Mouse (Mus musculus): ENCODE data around the gene Myo10.

Myo10 gene

DNA sequence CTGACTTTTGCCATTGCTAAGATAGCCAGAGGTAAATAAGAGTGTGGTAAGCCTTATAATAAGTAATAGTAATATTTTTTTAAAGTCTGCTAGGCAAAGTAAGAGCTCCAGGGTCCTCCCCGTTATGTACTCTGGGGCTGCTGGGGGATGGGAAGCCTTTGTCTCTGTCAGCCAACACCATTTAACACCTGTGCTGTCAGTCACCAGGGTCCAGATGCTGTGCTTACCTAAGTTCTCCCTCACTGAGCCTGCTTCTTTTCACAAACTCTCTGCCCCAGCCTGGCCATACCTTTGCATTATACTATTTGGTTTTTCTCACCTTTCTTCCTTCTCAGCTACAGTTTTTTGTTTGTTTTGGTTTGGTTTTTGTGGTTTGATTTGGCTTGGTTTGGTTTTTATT lies 175.6 kb downstream of the Myo10 start:
- DNase-seq (ENCODE audit: low spot score in 2 of 2), result no peak

- no peak for DNase-seq (ENCODE audit: low spot score in 2 of 2)
Observed at GRCm38 (mm10) chr15:25801726-25802125, 179.4 kb downstream of the Myo10 start.

- no peak for DNase-seq (ENCODE audit: low spot score in 2 of 2)
Observed at GRCm38 (mm10) chr15:25802194-25802593, 179.9 kb downstream of the Myo10 start.

DNA sequence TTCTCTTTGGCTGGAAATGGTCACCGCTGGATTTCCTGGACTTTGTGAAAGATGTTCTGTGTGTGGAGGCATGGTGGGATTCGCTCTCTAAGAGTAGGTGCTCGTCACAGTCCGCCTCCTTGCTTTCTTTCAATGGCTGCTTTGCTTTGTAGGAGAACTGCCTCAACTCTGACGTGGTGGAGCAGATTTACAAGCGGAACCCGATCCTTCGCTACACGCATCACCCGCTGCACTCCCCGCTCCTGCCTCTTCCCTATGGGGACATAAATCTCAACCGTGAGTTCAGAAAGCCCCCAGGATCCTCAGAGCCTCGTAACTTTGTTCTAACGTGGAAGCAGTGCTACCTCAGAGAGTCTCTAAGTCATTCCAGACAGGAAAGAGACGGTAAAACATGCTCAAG lies 180.8 kb downstream of the Myo10 start:
- no peak for DNase-seq (ENCODE audit: low spot score in 2 of 2)

DNA sequence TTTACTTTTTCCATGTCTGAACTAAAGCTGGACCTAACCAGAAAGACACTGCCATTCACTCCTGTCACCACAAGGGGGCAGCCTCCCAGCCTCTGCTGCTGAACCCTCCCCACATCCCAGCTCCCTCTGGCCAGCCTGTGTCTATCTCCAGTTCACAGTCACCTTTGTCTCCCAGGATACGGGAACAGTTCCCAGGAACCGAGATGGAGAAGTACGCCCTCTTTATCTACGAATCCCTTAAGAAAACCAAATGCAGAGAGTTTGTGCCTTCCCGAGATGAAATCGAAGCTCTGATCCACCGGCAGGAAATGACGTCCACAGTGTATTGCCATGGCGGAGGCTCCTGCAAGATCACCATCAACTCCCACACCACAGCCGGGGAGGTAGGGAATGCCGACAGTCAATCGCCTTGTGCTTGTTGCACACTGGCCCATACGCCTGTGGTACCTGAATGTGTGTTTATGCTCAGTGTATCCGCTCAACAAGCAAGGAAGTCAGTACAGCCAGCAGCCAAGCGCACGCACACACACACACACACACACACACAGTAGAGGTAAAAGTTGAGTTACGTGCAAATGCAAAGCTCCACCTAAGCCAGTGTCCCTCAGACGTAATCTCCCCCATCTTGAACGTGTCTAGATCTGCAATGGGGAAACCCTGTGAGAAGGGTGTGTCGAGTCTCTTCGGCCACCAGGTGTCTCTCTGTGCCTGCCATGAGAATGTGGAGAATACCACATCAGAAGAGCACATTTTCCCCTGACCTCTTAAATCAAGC lies 183.2 kb downstream of the Myo10 start:
- peak; percentile 53 to 62 for DNase-seq (ENCODE audit: low spot score in 2 of 2)

DNA sequence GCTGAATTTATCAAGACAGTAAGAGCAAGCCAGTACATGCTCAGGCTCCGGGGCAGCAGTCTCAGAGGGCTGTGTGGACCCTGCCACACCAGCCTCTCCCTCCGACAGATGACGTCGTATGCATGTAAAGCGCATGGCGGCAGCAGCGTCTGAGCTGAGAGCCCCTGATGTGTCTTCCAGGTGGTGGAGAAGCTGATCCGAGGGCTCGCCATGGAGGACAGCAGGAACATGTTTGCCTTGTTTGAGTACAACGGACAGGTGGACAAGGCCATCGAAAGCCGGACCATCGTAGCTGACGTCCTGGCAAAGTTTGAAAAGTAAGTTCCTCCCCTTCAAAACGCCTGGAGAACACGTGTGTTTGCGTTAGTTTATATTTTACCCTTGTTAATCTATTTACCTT lies 184.0 kb downstream of the Myo10 start:
- DNase-seq (ENCODE audit: low spot score in 2 of 2), result no peak

DNA sequence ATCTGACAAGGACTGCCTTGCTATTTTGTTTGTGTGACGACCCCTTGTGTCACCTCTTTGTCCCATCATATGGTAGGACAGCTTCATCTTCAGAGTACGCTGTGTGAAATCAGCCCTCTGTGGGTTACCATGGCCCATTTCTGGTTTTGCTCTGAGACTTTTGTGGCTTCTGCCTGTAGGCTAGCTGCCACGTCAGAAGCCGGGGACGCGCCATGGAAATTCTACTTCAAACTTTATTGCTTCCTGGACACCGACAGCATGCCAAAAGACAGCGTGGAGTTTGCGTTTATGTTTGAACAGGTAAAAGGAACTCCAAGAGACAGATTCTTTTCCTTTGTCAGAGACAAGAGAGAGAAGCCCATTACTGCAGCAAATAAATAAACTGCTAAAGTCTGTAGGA lies 184.6 kb downstream of the Myo10 start:
- DNase-seq (ENCODE audit: low spot score in 2 of 2), result no peak

DNA sequence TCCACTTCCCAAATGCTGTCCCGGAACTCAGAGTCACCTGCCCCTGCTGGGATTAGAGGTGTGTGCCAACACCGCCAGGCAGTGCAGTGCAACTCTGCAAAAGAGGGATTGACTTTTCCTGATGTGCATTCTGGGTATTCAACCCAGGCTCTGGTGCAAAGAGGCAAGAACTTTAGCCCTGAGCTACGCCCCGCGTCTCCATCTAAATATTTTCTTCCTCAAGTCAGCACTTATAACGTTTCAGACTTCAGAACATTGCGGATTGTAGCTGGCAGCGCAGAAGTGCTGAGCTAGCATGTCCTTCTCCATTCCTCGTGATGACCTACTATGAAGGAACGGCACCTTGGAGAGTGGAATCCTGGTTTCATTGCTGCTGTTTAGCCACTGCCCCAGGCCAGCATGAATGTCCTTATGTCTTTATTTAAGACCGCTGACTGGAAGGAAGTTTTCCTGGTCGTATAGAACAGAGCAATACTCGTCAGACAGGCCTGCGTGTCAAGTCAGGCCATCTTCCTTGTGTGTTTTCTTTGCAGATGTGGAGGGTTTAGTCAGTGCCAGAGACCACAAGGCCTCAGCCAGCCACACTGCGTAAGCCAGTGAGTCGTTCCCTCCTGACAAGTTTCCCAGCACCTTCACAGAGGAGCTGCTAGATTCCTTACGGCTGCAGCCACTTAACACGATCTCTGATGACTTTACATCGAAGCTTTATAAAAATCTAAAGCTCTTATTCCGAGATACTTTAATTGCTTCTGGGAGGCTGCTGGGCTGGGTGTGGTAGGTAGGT lies 186.5 kb downstream of the Myo10 start:
- DNase-seq (ENCODE audit: low spot score in 2 of 2), result no peak

DNA sequence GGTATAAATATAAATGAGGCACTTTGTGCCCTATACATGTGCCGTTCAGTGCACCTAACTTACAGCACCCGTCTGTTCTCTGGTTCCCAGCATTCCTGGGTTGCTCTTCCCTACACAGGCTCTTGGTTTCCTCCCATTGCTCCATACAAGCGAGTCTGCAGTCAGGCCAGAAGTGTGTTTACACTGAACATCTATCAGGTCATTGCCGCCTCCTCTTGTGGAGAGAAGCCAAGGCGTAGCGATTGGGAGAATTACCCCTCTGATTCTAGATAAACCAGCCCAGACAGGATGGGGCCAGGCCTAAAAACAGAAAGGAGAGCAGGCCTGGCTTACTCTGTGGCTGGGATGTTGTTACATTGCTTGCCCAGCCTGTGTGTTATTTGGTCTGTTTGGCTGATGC lies 187.3 kb downstream of the Myo10 start:
- no peak for DNase-seq (ENCODE audit: low spot score in 2 of 2)

DNA sequence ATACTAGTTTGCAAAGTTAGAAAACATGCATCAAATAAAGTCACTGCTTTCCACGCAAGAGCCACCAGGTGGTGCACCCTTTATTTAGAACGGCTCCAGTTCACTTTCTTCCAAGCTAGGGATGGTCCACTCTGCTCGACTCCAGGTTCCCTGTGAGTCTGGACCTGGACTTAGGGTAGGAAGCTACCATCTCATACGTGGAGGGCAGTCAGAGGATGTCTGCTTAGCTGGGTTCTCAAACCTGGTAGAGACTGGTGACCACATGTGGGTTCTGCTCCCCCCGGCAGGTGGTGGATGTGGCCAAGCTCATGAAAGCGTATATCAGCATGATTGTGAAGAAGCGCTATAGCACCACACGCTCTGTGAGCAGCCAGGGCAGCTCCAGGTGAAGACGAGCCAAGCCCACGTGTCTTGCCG lies 189.5 kb downstream of the Myo10 start:
- DNase-seq (ENCODE audit: low spot score in 2 of 2), result no peak

- no peak for DNase-seq (ENCODE audit: low spot score in 2 of 2)
Observed at GRCm38 (mm10) chr15:25812479-25812878, 190.2 kb downstream of the Myo10 start.

- no peak for DNase-seq (ENCODE audit: low spot score in 2 of 2)
Observed at GRCm38 (mm10) chr15:25814535-25814934, 192.2 kb downstream of the Myo10 start.

DNA sequence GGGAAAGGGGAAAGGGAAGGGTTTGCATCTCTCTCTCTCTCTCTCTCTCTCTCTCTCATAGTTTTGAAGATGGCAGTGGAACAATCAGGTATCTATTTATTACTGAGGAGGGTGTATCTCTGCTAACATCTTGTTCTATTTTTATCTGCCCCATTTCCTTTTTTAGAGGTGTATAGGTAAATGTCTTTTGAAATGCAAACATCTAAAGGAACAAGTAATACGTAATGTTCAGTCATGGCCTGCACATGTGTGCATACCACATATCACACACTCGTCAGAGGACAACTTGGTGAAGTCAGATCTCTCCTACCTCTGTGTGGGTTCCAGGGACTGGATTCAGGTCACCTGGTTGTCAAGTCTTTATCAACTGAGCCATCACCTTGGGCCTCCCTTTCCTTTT lies 194.9 kb downstream of the Myo10 start:
- no peak for DNase-seq (ENCODE audit: low spot score in 2 of 2)

GRCm38 (mm10) chr15:25821981-25822380 lies 199.7 kb downstream of the Myo10 start:
- DNase-seq (ENCODE audit: low spot score in 2 of 2), result no peak

- no peak for DNase-seq (ENCODE audit: low spot score in 2 of 2)
Observed at GRCm38 (mm10) chr15:25822656-25823055, 200.3 kb downstream of the Myo10 start.

DNA sequence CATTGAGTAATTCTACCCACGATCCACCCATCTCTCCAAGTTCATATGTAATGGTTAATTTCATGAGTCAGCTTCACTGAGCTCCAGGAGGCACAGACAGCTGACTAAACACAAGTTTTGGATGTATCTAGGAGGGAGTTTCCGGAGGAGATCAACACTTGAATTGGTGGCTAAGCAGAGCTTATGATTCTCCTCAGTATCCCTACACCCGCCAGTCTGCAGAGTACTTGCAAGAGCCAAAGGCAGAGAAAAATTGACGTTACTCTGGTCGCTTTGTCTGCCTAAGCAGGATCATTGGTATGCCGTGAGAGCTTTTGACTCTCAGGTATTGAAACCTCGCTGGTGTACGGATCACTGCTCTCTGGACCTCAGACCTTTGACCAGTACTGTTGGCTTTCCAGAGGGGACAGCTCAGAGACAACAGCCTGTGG lies 204.2 kb downstream of the Myo10 start:
- no peak for DNase-seq (ENCODE audit: low spot score in 2 of 2)

DNA sequence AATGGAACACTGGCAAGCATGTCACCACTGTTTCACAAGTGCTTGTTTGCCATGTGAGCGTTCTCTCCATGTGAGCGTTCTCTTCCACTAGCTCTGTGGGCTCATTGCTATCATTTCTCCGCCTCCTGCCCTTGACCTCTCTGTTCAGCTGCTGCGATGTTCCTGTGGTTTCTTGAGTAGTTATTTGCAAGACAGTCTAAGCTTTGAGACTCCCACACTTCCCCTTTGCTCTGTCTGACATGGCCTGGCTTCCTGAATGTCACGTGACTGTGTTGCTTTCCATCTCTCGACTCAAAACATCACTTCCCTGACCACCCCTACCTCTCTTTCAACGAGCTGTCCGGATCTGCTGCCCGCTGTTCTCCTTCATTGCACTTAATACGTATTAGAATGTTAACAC lies 206.1 kb downstream of the Myo10 start:
- DNase-seq (ENCODE audit: low spot score in 2 of 2), result no peak

DNA sequence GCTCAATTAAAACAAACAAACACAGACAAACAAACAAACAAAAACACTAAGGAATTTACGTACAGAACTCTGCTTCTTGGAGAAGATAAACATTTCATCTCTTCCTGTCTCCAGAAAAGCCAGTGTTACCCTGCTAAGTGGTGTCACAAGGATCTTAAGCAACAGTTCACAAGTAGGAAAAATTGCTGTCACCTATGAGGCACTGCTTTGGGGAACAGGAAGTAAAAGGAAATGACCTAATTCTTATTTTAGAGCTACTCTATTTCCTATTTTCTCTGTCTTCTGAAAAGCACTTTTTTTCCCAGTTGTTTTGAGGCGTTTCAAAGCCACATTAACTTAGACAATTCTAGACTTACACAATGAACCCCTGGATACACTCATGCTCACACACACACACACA lies 208.1 kb downstream of the Myo10 start:
- no peak for DNase-seq (ENCODE audit: low spot score in 2 of 2)

DNA sequence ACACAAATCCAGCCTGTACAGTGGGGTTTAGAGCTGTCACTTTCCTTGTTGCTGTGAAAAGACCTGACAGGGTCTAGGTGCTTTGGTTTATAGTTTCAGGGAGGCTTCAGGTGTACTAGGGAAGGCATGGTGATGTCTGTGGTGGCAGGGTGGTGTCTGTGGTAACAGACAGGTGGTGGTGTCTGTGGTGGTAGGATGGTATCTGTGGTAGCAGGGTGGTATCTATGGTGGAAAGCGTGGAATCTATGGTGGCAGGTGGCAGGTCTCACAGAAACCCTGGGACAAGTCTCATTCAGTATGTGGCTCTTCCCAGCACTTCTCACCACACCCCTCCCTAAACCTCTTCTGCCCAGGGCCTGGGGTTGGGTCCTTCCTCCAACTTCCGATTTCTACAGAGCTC lies 212.0 kb downstream of the Myo10 start:
- DNase-seq (ENCODE audit: low spot score in 2 of 2), result no peak

GRCm38 (mm10) chr15:25834920-25835674 lies 212.8 kb downstream of the Myo10 start:
- no peak for DNase-seq (ENCODE audit: low spot score in 2 of 2)

DNA sequence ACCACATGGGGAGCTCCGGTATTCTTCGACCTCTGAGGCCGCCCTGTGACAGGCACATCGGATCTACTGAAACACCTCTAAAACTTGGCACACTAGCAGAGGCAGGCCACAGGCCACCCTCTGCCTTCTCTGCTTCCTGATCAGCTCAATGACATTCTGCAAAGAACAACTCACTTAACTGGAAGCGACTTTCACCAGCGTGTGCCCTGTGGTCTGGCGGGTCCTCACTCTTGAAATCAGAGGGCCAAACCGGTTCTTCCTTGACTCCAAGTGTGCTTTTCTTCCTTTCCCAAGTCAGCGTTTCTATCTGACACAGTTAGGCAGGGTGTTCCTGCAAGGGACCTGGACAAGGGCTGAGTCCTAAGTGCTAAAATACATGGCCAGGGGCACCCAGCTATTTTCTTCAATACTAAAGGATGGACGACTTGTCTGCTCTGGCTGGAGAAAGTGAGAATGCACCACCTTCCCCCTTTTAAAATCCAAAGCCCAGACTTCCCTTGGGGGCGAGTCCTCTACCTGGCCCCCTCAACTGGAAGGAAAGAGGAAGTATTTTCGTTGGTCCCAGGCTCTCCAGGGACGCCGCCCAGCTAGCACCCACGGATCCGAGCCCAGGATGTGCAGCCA lies 220.2 kb downstream of the Myo10 start:
- DNase-seq (ENCODE audit: low spot score in 2 of 2), result no peak

Data from frontal cortex, postnatal 25 days (tissue).